Mouse (Mus musculus) heart, embryonic 10.5 days (tissue): Measurements from ENCODE around the gene Taf10. TPM values are rescaled to one million over a fixed set of nuclear protein-coding genes. Genes with fewer than 3 reads are reported as not detected.
"Not testable (repeated sequence)": the region's sequence is repeated elsewhere in the genome, so short reads cannot be mapped to it uniquely, and the experiment has no call there.

Source experiments
- DNase-seq: peaks from one replicate; pipeline ENCODE4 v3.0.0-alpha.2; 2017; ENCODE audit warnings: low spot score
- H3K27ac ChIP-seq: fragments of 300-500 bp; sonication (generic); 2 replicates; pipeline ENCODE4 v1.5.1; 2016; ENCODE audit warnings: mild to moderate bottlenecking
- H3K27me3 ChIP-seq: fragments of 300-500 bp; sonication (generic); 2 replicates; pipeline ENCODE4 v1.6.1; 2016; ENCODE audit warnings: mild to moderate bottlenecking; ENCODE audit not compliant: poor library complexity, insufficient read depth, severe bottlenecking
- H3K36me3 ChIP-seq: fragments of 300-500 bp; sonication (generic); 2 replicates; pipeline ENCODE4 v1.6.1; 2016; ENCODE audit warnings: mild to moderate bottlenecking, moderate library complexity
- H3K4me1 ChIP-seq: fragments of 300-500 bp; sonication (generic); 2 replicates; pipeline ENCODE4 v1.6.1; 2016; ENCODE audit warnings: mild to moderate bottlenecking
- H3K4me3 ChIP-seq: fragments of 300-500 bp; sonication (generic); 2 replicates; pipeline ENCODE4 v1.5.1; 2016; ENCODE audit warnings: mild to moderate bottlenecking, moderate library complexity
- H3K9me3 ChIP-seq: fragments of 300-500 bp; sonication (generic); 2 replicates; pipeline ENCODE4 v1.6.1; 2016; ENCODE audit warnings: mild to moderate bottlenecking, moderate library complexity
- WGBS: fragments of 180-500 bp; shearing (Covaris S2); methylation state at CpG from one replicate; pipeline ENCODE4 v1.1.7; 2016; 5-methylcytosine and 5-hydroxymethylcytosine counted together
- polyA plus RNA-seq: library from polyadenylated mRNA; unstranded; fragments of >200 nt; fragmentation: Nextera tagmentation; extraction: Ambion mirVana; gene quantifications from 2 replicates; pipeline ENCODE4 v1.2.1, GENCODE M21; 2016

Taf10 gene
- polyA plus RNA-seq, 1 experiment from 2014 or later: 184 TPM

DNA sequence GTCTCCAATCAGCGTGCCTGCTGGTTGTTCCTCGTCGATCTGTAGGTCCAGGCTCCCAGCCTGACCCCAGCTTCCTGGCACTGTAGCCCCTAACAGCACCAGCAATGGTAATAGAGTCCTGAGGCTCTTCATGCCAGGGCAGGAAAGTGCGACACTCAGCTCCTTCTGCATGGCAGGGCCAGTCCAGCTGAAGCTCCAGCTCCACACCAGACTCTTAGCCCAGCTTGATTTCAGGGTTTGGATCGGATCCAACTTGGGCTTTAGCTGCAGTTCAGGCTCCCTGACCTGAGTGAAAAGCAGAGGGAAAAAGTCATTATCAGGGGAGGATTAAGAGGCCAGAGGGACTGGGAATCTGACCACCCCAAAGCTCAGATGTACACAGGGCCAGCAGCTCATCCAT lies 28.9 kb upstream of the Taf10 start:
- Histone ChIP-seq H3K27me3 (no peaks in the 10 kb centered on the region), H3K36me3 (peaks cover 35% of the 10 kb centered on the region), H3K9me3 (no peaks in the 10 kb centered on the region), H3K4me1 (peaks cover 11% of the 10 kb centered on the region), H3K4me3 (no peak overlapping the region), H3K27ac (no peak overlapping the region)
- DNase-seq: no peak
- WGBS: 85% methylated on average over 5 of the region's 5 CpGs

DNA sequence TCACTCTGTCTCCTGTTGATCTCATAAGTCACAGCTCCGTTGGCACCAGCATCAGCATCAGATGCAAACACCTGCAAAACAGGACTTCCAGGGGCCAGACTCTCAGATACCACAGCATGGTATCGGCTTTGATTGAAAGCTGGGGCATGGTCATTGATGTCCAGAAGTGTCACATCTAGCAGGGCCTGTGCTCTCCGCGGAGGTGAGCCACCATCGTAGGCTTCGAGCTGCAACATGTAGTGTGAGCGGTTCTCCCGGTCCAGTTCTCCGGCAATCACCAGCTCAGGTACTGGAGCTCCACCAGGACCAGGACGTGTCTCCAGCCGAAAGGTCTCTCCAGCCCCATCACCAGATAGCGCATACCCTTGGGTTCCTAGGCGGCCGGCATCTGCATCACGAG lies 28.2 kb upstream of the Taf10 start:
- Histone ChIP-seq H3K9me3 (no peaks in the 10 kb centered on the region), H3K4me3 (no peak overlapping the region), H3K36me3 (peaks cover 37% of the 10 kb centered on the region), H3K27me3 (no peaks in the 10 kb centered on the region), H3K4me1 (peaks cover 14% of the 10 kb centered on the region), H3K27ac (no peak overlapping the region)
- WGBS: 92% methylated on average over 15 of the region's 15 CpGs
- no peak for DNase-seq

GRCm38 (mm10) chr7:105769959-105770358 lies 25.8 kb upstream of the Taf10 start:
- H3K27me3 ChIP-seq: peaks cover 6% of the 10 kb centered on the region; the same call in 1 of the 2 replicates
- DNase-seq: no peak
- H3K4me3 ChIP-seq: no peak overlapping the region
- peaks cover 14% of the 10 kb centered on the region for H3K4me1 ChIP-seq
- H3K27ac ChIP-seq: no peak overlapping the region
- peaks cover 47% of the 10 kb centered on the region for H3K36me3 ChIP-seq
- H3K9me3 ChIP-seq: no peaks in the 10 kb centered on the region
- WGBS: 87% methylated on average over 3 of the region's 3 CpGs

DNA sequence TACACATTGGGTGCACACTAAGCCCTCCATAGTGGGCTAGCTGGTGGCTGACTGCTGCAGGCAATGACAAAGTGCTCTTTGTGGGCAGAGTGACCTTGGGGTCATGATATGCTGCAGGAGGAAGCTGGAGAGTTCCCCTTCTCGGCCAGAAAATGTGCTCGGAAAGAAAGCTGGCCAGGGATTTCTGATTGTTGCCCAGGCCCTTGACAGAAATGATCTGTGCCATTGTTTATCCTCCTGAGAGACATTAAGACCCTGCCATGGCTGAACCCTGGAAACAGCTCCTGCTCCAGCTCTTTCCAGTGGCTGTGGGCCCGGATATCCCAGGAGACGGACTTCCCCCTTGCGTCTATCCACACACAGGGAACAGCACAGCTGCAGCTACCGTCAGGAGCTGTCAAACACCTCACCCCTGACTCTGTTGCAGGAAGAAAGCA lies 23.6 kb upstream of the Taf10 start:
- Histone ChIP-seq H3K4me1 (peaks cover 11% of the 10 kb centered on the region), H3K4me3 (no peak overlapping the region), H3K27me3 (peaks cover 28% of the 10 kb centered on the region), H3K9me3 (no peaks in the 10 kb centered on the region), H3K36me3 (peaks cover 65% of the 10 kb centered on the region), H3K27ac (peak overlapping the region; percentile 56)
- no peak for DNase-seq
- WGBS: 31% methylated on average over 6 of the region's 6 CpGs

- Histone ChIP-seq H3K27ac (no peak overlapping the region), H3K4me3 (no peak overlapping the region), H3K9me3 (no peaks in the 10 kb centered on the region), H3K36me3 (peaks cover 58% of the 10 kb centered on the region), H3K27me3 (peaks cover 49% of the 10 kb centered on the region), H3K4me1 (peaks cover 20% of the 10 kb centered on the region)
- no peak for DNase-seq
- 86% methylated on average over 11 of the region's 11 CpGs for WGBS
Measured at GRCm38 (mm10) chr7:105764331-105764730, 20.2 kb upstream of the Taf10 start.

DNA sequence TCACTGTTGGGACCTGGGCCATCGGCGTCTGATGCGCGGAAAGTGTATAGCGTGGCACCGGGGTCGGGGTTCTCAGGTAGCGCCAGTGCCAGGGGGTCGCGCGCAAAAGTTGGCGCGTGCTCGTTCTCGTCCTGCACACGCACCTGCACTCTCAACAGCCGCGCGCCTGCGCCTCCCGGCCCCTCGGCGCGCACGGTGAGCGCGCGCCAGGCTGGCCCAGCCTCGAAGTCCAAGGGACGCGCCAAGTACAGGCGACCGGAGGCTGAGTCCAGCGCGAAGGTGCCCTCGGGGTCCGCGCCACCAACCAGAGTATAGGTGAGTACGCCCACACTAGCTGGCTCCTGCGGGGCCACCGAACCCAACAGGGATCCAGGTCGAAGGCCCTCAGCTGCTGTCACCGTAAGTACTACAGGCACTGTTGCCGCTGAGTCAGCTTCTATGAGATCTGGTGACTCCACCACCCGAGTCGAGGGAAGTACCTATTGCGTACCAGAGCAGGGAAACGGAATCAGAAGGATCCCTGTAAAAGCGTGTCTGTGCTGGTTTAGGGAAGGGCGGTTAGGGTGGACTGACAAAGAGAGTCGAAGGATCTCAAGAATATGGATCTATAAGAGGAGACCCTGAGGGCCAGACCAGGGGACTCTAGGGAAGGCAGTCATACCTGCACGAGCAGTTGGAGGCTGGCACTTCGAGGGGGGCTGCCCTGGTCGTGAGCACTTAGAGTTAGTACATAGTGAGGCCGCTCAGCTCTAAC lies 18.5 kb upstream of the Taf10 start:
- Histone ChIP-seq H3K36me3 (peaks cover 72% of the 10 kb centered on the region), H3K4me1 (peaks cover 15% of the 10 kb centered on the region), H3K27ac (no peak overlapping the region), H3K4me3 (peak overlapping the region; percentile 57), H3K27me3 (peaks cover 49% of the 10 kb centered on the region), H3K9me3 (no peaks in the 10 kb centered on the region)
- 20% methylated on average over 55 of the region's 55 CpGs for WGBS
- no peak for DNase-seq

- peaks cover 79% of the 10 kb centered on the region for H3K36me3 ChIP-seq
- H3K27ac ChIP-seq: no peak overlapping the region
- H3K9me3 ChIP-seq: no peaks in the 10 kb centered on the region
- H3K4me3 ChIP-seq: peak overlapping the region; percentile 57
- DNase-seq: no peak
- peaks cover 49% of the 10 kb centered on the region for H3K27me3 ChIP-seq
- WGBS: 18% methylated on average over 51 of the region's 51 CpGs
- peaks cover 10% of the 10 kb centered on the region for H3K4me1 ChIP-seq
Measured at GRCm38 (mm10) chr7:105761813-105762484, 17.8 kb upstream of the Taf10 start.

DNA sequence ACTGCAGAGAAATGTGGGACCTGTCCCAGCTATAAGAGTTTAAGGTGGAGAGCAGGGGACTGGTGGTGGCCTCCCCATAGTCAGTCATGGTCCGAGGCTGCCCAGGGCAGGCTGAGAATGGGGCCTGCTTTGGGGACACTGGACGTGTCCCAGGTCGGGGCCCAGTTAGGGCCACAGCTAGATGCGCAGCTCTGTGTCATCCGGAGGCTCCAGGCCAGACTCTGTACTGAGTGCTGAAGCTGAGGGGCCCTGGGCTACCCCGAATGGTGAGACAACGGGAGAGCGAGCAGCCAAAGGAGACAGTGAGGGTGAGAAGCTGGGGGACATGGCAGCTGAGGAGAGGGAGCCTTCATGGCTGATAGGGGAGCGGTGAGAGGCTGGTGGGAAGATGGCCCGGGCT lies 9.1 kb upstream of the Taf10 start:
- H3K27me3 ChIP-seq: no peaks in the 10 kb centered on the region
- no peak overlapping the region for H3K27ac ChIP-seq
- WGBS: 84% methylated on average over 10 of the region's 10 CpGs
- H3K4me1 ChIP-seq: peaks cover 6% of the 10 kb centered on the region
- H3K36me3 ChIP-seq: peaks cover 67% of the 10 kb centered on the region
- H3K9me3 ChIP-seq: no peaks in the 10 kb centered on the region
- DNase-seq: no peak
- H3K4me3 ChIP-seq: no peak overlapping the region

DNA sequence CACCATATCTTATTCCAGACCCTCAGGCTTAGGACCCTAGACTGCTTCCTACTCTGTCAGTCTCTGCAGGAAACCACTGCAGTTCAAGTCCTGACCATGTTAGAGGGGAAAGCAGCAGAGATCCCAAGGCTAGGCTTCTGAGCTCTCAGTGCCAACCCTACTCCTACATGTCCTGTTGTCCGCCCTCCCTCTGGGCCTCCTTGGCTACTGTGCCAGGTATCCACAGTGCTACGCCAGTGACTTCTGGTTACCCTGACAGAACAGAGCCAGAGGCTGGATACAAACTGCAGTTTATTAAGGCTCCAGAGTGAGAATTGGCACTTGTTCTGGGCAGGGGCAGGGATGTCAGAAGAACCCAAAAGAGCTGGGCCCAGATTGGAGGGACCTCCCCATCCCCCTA lies 8.6 kb upstream of the Taf10 start:
- H3K4me3 ChIP-seq: no peak overlapping the region
- peaks cover 66% of the 10 kb centered on the region for H3K36me3 ChIP-seq
- H3K27ac ChIP-seq: no peak overlapping the region
- H3K4me1 ChIP-seq: peaks cover 6% of the 10 kb centered on the region
- WGBS: 89% methylated on average over 2 of the region's 2 CpGs
- no peaks in the 10 kb centered on the region for H3K27me3 ChIP-seq
- no peaks in the 10 kb centered on the region for H3K9me3 ChIP-seq
- no peak for DNase-seq

GRCm38 (mm10) chr7:105751491-105752433 lies 7.6 kb upstream of the Taf10 start, which contains the start of gene Tpp1:
TSS of gene Tpp1 (minus strand) at chr7:105752235.
- H3K27me3 ChIP-seq: no peaks in the 10 kb centered on the region

DNA sequence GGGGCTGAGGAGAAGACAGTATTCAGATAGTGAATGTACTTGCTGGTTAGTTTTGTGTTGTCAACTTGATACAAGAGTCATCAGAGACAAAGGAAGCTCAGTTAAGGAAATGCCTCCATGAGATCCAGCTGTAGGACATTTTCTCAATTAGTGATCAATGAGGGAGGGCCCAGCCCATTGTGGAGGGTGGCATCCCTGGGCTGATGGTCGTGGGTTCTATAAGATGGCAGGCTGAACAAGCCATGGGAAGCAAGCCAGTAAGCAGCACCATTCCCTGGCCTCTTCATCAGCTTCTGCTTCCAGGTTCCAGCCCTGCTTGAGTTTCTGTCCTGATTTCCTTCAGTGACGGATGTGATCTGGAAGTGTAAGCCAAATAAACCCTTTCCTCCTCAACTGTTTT lies 3.6 kb upstream of the Taf10 start:
- DNase-seq: peak; percentile 58
- Histone ChIP-seq H3K9me3 (no peaks in the 10 kb centered on the region), H3K27me3 (no peaks in the 10 kb centered on the region), H3K27ac (no peak overlapping the region), H3K4me1 (peaks cover 16% of the 10 kb centered on the region), H3K4me3 (no peak overlapping the region), H3K36me3 (peaks cover 42% of the 10 kb centered on the region)
- WGBS: 88% methylated on average over 2 of the region's 2 CpGs

More at GRCm38 (mm10) chr7:105751491-105752433, 7.6 kb upstream of the Taf10 start, which contains the start of gene Tpp1:
- Histone ChIP-seq H3K9me3 (no peaks in the 10 kb centered on the region), H3K27ac (peak within 1 kb of the TSS; percentile 86), H3K4me3 (peak within 1 kb of the TSS; percentile 75), H3K36me3 (peaks cover 62% of the 10 kb centered on the region), H3K4me1 (peaks cover 6% of the 10 kb centered on the region)
- 19% methylated on average over 20 of the region's 20 CpGs for WGBS
- DNase-seq: peak; percentile 94

DNA sequence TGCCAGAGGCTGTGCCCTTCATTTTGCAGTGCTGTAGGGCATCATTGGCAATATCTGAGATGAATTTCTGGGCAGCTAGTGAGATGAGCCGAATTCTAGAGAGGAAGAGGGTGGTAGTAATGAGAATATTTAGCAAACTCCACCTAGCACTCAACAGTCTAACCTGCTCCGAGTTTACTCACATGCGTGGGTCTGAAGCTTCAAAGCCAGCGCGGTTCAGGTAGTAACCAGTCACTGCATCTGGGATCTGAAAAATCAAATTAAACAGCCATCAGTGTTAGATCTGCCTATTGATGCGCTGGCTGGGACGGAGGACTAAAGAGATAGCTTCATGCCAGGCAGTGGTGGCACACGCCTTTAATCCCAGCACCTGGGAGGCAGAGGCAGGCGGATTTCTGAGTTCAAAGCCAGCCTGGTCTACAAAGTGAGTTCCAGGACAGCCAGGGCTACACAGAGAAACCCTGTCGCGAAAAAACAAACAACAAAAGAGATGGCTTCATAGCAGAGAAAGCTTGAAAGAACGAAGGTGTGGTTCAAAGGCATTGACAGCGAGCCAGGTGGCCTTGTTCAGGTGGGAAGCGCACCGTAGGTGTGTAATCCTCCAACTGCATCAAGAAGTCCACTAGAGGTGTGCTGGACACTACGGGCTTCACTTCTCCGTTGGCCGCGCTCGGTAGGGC lies 775 bp downstream of the Taf10 start:
- Histone ChIP-seq H3K36me3 (peaks cover 58% of the 10 kb centered on the region), H3K27ac (peak overlapping the region; percentile 96), H3K4me1 (peaks cover 26% of the 10 kb centered on the region), H3K4me3 (peak overlapping the region; percentile 96)
- DNase-seq: peak; percentile 69
- not testable (repeated sequence) for H3K9me3 ChIP-seq, H3K27me3 ChIP-seq
- 32% methylated on average over 20 of the region's 20 CpGs for WGBS
